Mouse (Mus musculus) CH12.LX (cell line): Measurements from ENCODE around the gene A3galt2. TPM values are rescaled to one million over a fixed set of nuclear protein-coding genes. Genes with fewer than 3 reads are reported as not detected.

ENCODE experiments used
- DNase-seq: peaks from one replicate; pipeline ENCODE4 v3.0.0-alpha.2; 2013; ENCODE audit errors: extremely low read depth
- H3K27ac ChIP-seq: 2 replicates; pipeline ENCODE4 v1.5.1; 2012; ENCODE audit warnings: low read depth, mild to moderate bottlenecking, control low read depth, moderate library complexity; ENCODE audit not compliant: insufficient read depth
- H3K27me3 ChIP-seq: replicated peaks from 2 replicates; pipeline ENCODE3; 2012; ENCODE audit warnings: inconsistent platforms
- H3K36me3 ChIP-seq, 2 experiments: replicated peaks in 1 of 2; 2 replicates each; pipeline versions ENCODE3 to v1.6.1; 2012; ENCODE audit warnings: inconsistent platforms in 1 of 2, low read length in 1 of 2, mild to moderate bottlenecking in 1 of 2, mixed read lengths in 1 of 2, moderate library complexity in 1 of 2; ENCODE audit not compliant: control insufficient read depth in 1 of 2, insufficient read depth in 1 of 2
- H3K4me1 ChIP-seq, 2 experiments: 2 replicates each; pipeline ENCODE4 v1.6.1; 2012; ENCODE audit warnings: inconsistent platforms in 1 of 2, moderate library complexity in 1 of 2; ENCODE audit not compliant: insufficient read depth in 2 of 2, control insufficient read depth in 1 of 2
- H3K4me2 ChIP-seq: 2 replicates; pipeline ENCODE4 v1.6.1; 2012; ENCODE audit warnings: low read depth, mild to moderate bottlenecking, control low read depth; ENCODE audit not compliant: poor library complexity, insufficient read depth, severe bottlenecking
- H3K4me3 ChIP-seq, 3 experiments: fragments of 150-350 bp in 1 of 3; sonication (generic) in 1 of 3; replicated peaks in 1 of 3; 2 replicates each; pipeline versions ENCODE3 to v1.5.1; 2011 to 2012; ENCODE audit warnings: low read depth in 2 of 3, low read length in 2 of 3, mild to moderate bottlenecking in 2 of 3, moderate library complexity in 2 of 3, control low read depth in 1 of 3, improper control_type of control experiment in 1 of 3, inconsistent platforms in 1 of 3, mixed read lengths in 1 of 3; ENCODE audit not compliant: poor library complexity in 1 of 3
- H3K79me2 ChIP-seq: replicated peaks from 2 replicates; pipeline ENCODE4 v1.6.1; 2012; ENCODE audit warnings: mild to moderate bottlenecking, moderate library complexity; ENCODE audit not compliant: control insufficient read depth, poor library complexity, insufficient read depth, severe bottlenecking; ENCODE audit errors: extremely low read depth
- H3K9ac ChIP-seq: 2 replicates; pipeline ENCODE4 v1.6.1; 2012; ENCODE audit warnings: low read depth, mild to moderate bottlenecking, control low read depth, moderate library complexity; ENCODE audit not compliant: insufficient read depth
- H3K9me3 ChIP-seq: replicated peaks from 2 replicates; pipeline ENCODE3; 2012; ENCODE audit warnings: low read length, inconsistent platforms, mixed read lengths
- EP300 ChIP-seq: IDR thresholded peaks from 2 replicates; pipeline ENCODE4 v1.6.1; 2011; ENCODE audit warnings: low read length, improper control_type of control experiment
- GABPA ChIP-seq: IDR thresholded peaks from 2 replicates; pipeline ENCODE4 v1.6.1; 2012; ENCODE audit warnings: low read depth, low read length, improper control_type of control experiment, inconsistent platforms; ENCODE audit not compliant: insufficient replicate concordance
- JUND ChIP-seq: conservative IDR thresholded peaks from 2 replicates; pipeline ENCODE4 v1.6.1; 2011; ENCODE audit warnings: low read depth, low read length, improper control_type of control experiment
- MAX ChIP-seq: IDR thresholded peaks from 2 replicates; pipeline ENCODE4 v1.6.1; 2011; ENCODE audit warnings: low read length, improper control_type of control experiment
- MAZ ChIP-seq: IDR thresholded peaks from 2 replicates; pipeline ENCODE4 v1.6.1; 2012; ENCODE audit warnings: low read depth, mild to moderate bottlenecking, inconsistent platforms, low read length, improper control_type of control experiment, moderate library complexity
- MEF2A ChIP-seq: IDR thresholded peaks from 2 replicates; pipeline ENCODE4 v1.6.1; 2014; ENCODE audit warnings: low read depth, mild to moderate bottlenecking, inconsistent platforms, low read length, improper control_type of control experiment, borderline replicate concordance
- MXI1 ChIP-seq: IDR thresholded peaks from 2 replicates; pipeline ENCODE4 v1.6.1; 2011; ENCODE audit warnings: mild to moderate bottlenecking, low read depth, low read length, improper control_type of control experiment
- MYC ChIP-seq: IDR thresholded peaks from 2 replicates; pipeline ENCODE4 v1.6.1; 2011; ENCODE audit warnings: low read depth, mild to moderate bottlenecking, improper control_type of control experiment, low read length
- NELFE ChIP-seq: IDR thresholded peaks from 2 replicates; pipeline ENCODE4 v1.6.1; 2011; ENCODE audit warnings: low read depth, low read length, improper control_type of control experiment
- NRF1 ChIP-seq: IDR thresholded peaks from 2 replicates; pipeline ENCODE4 v1.6.1; 2014; ENCODE audit warnings: low read depth, mild to moderate bottlenecking, inconsistent platforms, low read length, improper control_type of control experiment, moderate library complexity
- RCOR1 ChIP-seq: conservative IDR thresholded peaks from 2 replicates; pipeline ENCODE4 v1.6.1; 2012; ENCODE audit warnings: low read depth, mild to moderate bottlenecking, inconsistent platforms, low read length, improper control_type of control experiment
- SMC3 ChIP-seq: IDR thresholded peaks from 2 replicates; pipeline ENCODE4 v1.6.1; 2011; ENCODE audit warnings: low read depth, low read length, improper control_type of control experiment
- TBP ChIP-seq: conservative IDR thresholded peaks from 2 replicates; pipeline ENCODE4 v1.6.1; 2011; ENCODE audit warnings: low read depth, low read length, improper control_type of control experiment
- TCF12 ChIP-seq: IDR thresholded peaks from 2 replicates; pipeline ENCODE4 v1.6.1; 2014; ENCODE audit warnings: low read depth, mild to moderate bottlenecking, inconsistent platforms, low read length, improper control_type of control experiment
- ZMIZ1 ChIP-seq: IDR thresholded peaks from 2 replicates; pipeline ENCODE4 v1.6.1; 2012; ENCODE audit warnings: low read depth, mild to moderate bottlenecking, inconsistent platforms, low read length, improper control_type of control experiment
- dilution Hi-C: fragments of 300-500 bp; cut with MboI; formaldehyde crosslinking; loops from 2 replicates; pipeline ENCODE4 v1.14.3; 2020; ENCODE audit warnings: low sequenced_read_pairs; ENCODE audit not compliant: extremely low pct_unique_long_range_greater_than_20kb, extremely low pct_ligation_motif_present
- in situ Hi-C: fragments of 300-500 bp; cut with MboI; formaldehyde crosslinking; loops from 3 replicates; pipeline ENCODE4 v1.14.3; 2019; ENCODE audit warnings: low sequenced_read_pairs, low pct_ligation_motif_present, low pct_unique_long_range_greater_than_20kb, mixed read lengths
- polyA plus RNA-seq: library from polyadenylated mRNA; unstranded; fragments of >175 nt; gene quantifications from 2 replicates; pipeline ENCODE4 v1.2.1, GENCODE M21; 2012; ENCODE audit warnings: low read depth; ENCODE audit not compliant: insufficient read length
- total RNA-seq, 2 experiments: library from RNA; depleted of rRNA; stranded (reverse); fragments of 300-350 nt in 1 of 2; fragments of >200 nt in 1 of 2; gene quantifications; 2 replicates each; pipeline ENCODE4 v1.2.3; 2012 to 2014

The A3galt2 gene
- total and polyA plus RNA-seq, 3 experiments = 0.04 to 0.11 TPM; not detected in 1

DNA sequence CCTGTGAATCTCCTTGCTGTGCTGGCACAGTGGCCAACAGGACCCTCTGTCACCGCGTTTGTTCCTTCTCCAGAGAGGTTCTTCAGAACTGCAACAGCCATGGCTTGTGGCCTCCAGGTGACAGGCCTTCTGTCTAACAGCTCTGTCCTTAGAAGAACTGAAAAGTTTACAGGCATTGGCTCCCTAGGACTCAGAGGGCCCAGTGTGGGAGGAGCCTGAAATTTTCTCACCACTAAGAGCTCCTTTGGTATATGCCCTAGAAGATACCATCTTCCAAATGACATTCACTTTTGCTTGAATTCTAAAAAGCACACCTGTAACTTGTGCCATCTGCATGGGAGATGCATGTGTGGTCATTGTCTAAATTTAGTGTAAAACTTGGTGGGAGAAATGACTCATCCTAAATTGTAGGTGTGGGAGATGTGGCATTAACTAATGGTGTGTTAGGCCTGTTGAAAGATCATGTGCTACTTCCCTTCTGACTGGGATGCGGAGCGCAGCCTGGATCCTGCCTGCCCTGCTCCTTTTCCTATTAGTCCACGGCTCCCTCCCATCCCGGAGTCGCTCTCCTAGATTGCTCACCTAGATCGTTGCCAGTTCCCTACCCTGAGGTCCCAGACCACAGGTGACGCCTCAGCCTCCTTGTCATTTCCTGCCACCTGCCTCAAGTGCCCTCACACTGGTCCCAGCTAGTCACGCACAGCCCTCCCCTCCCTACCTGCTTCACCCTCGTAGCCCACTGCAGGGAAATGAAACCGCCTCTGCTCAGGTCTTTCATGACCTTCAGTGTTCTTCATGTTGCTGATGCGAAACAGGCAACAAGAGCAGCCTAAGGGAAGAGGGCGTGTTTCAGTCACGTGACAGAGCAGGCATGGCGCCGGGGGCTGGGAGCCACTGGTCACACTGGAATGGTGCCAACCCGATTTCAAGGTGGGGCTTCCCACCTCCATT is 20.2 kb upstream of the A3galt2 start (continued):
- no peak for TF ChIP-seq GABPA
- peak; percentile 44 for TF ChIP-seq MYC
- peak; percentile 19; the same call in 1 of the 2 replicates for TF ChIP-seq RCOR1
- TF ChIP-seq NELFE = no peak
- peak; percentile 36; the same call in 1 of the 2 replicates for TF ChIP-seq NRF1
- peak; percentile 84 for TF ChIP-seq TCF12
- no peak for TF ChIP-seq ZMIZ1
- peak; percentile 93 for TF ChIP-seq JUND
- peak; percentile 87 for TF ChIP-seq EP300
- no peak for TF ChIP-seq SMC3
- TF ChIP-seq MXI1 = peak; percentile 93

DNA sequence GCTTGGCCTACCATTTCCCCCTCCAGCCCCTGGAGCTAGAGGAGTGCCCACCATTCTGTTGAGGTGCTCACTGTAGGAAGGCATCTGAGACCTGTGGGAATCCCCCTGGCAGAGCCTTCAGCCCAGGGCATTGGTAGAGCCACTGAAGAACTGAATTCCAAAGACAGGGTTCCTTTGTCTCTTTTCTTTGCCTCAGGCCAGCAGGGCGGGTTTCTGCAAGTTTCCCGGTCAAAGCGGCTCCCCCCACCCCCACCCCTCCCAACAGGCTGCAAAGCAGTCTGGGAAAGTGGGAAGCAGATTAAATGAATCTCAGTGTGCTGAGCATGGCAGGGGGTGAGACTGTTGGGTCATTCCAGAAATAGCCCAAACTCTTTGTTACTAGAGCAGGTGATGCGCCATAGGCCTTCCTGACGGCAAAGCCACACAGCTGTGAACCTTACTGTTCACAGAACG is 18.0 kb upstream of the A3galt2 start:
- 0 out of 2 replicates have a peak, but pooled peaks have one; percentile 12 for TF ChIP-seq MEF2A
- no peak for TF ChIP-seq TBP
- no peak for TF ChIP-seq MAZ
- no peak for TF ChIP-seq MXI1
- TF ChIP-seq MAX = no peak
- peaks cover 36% of the 10 kb centered on the region for H3K79me2 ChIP-seq
- dilution Hi-C loops = no loop called here
- peaks cover 0 to 17% of the 10 kb centered on the region in 2 experiments for H3K36me3 ChIP-seq
- peak overlapping the region; percentile 41; the same call in 1 of the 2 replicates for H3K27ac ChIP-seq
- peak overlapping the region; percentile 45 for H3K4me2 ChIP-seq
- H3K4me3 ChIP-seq = no peak overlapping the region
- H3K9me3 ChIP-seq = no peaks in the 10 kb centered on the region
- H3K4me1 ChIP-seq = peaks cover 40 to 80% of the 10 kb centered on the region in 2 experiments
- DNase-seq = no peak
- in situ Hi-C loops = no loop called here
- no peak overlapping the region for H3K9ac ChIP-seq
- H3K27me3 ChIP-seq = no peaks in the 10 kb centered on the region
